Mouse (Mus musculus) activated CD4-positive, CD25-positive, alpha-beta regulatory T cell, adult 9 weeks (primary cell): Measurements from ENCODE around the gene Gm8138. TPM values are rescaled to one million over a fixed set of nuclear protein-coding genes. Genes with fewer than 3 reads are reported as not detected.

Source experiments
- polyA plus RNA-seq: library from polyadenylated mRNA; unstranded; fragments of 100-300 nt; shearing (Covaris generic); gene quantifications from one replicate; pipeline ENCODE4 v1.2.1, GENCODE M21; 2017

Gm8138 gene
- polyA plus RNA-seq = not detected

DNA sequence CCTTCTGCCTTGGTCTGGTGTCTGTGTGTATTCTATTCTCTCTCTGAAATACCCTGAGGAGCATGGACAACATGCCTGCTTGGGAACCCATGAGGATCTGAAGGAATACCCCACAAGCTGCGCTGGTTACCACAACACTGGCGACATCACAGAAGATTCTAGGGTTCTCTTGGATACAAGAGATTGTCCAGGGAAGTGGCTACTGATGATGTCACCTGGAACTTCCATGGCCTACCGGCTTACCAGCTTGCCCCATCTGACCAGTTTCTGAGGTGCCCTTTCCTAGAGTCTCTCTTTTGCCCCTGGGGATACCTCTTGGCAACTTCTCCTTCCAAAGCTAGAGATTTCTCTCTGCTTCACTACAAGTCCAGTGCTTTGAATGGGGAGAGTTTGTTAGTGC is at the start of gene Gm8138:
TSS of gene Gm8138 (minus strand) at position 101 of the 400 bp plus-strand sequence.

Other genes starting within 250 kb of the Gm8138 start
- gene Gm7233, start 236.5 kb downstream of the Gm8138 start, polyA plus RNA-seq = not detected
- gene Gm8122, start 181.0 kb downstream of the Gm8138 start, polyA plus RNA-seq = not detected
- not detected for gene Gm8126, start 157.7 kb downstream of the Gm8138 start, polyA plus RNA-seq
- gene Gm9732, start 141.3 kb downstream of the Gm8138 start, polyA plus RNA-seq = not detected
- gene Gm8127, start 122.5 kb downstream of the Gm8138 start, polyA plus RNA-seq = not detected
- not detected for gene 1700001F09Rik, start 68.5 kb downstream of the Gm8138 start, polyA plus RNA-seq
- gene Gm5799, start 127.2 kb upstream of the Gm8138 start, polyA plus RNA-seq = not detected
- not detected for gene Gm17654, start 162.8 kb upstream of the Gm8138 start, polyA plus RNA-seq
- not detected for gene Gm10375, start 191.7 kb upstream of the Gm8138 start, polyA plus RNA-seq